Mouse (Mus musculus) C2C12 (cell line): ENCODE measurements around the gene Foxa2.

Source experiments
- CTCF ChIP-seq: IDR thresholded peaks from one replicate; pipeline ENCODE4 v1.5.1; 2011; ENCODE audit not compliant: control insufficient read depth, insufficient read depth, insufficient read length
- FOSL1 ChIP-seq: IDR thresholded peaks from one replicate; pipeline ENCODE4 v1.8.0; 2011; ENCODE audit warnings: mild to moderate bottlenecking, low read length; ENCODE audit not compliant: poor library complexity, insufficient read depth, severe bottlenecking
- USF1 ChIP-seq: IDR thresholded peaks from one replicate; pipeline ENCODE4 v1.6.1; 2011; ENCODE audit warnings: low read depth, mild to moderate bottlenecking, control low read depth, moderate library complexity

DNA sequence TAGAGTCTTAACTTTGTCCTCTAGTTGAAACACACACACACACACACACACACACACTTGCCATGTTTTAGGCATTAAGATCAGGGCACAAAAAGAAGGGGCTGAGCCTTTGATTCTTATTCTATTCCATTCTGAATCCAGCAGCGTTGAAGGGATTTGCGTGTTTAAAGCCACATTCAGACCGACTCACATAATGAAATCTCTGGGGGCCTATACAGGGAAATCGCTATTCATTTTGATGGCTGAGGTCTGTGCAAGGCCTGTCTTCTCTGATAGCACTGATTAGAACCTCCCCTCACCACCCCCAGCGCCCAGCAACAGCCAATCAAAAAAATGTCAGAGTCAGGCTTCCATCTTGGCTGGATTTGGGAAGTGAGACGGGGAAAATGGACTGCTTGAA lies 13.9 kb upstream of the Foxa2 start:
- TF ChIP-seq CTCF (no peak), USF1 (no peak), FOSL1 (no peak)
